Mouse (Mus musculus) limb, embryonic 12.5 days (tissue): ENCODE measurements around the gene Pigs. TPM values are rescaled to one million over a fixed set of nuclear protein-coding genes. Genes with fewer than 3 reads are reported as not detected.
A peak's percentile ranks its signal among the peaks of the same experiment; 100 is the strongest.

ENCODE experiments used
- ATAC-seq: fragments of 200-750 bp; cut with Nextera tagmentation; 2 replicates; pipeline ENCODE4 v1.8.0; 2017; ENCODE audit warnings: low read depth, moderate TSS enrichment; ENCODE audit not compliant: insufficient number of reproducible peaks, insufficient read depth, low FRiP score, low TSS enrichment
- H3K27ac ChIP-seq: fragments of 300-500 bp; sonication (generic); 2 replicates; pipeline ENCODE4 v1.5.1; 2016; ENCODE audit warnings: mild to moderate bottlenecking, moderate library complexity
- H3K27me3 ChIP-seq: fragments of 300-500 bp; sonication (generic); 2 replicates; pipeline ENCODE4 v1.6.1; 2016; ENCODE audit warnings: mild to moderate bottlenecking, moderate library complexity
- H3K36me3 ChIP-seq: fragments of 300-500 bp; sonication (generic); 2 replicates; pipeline ENCODE4 v1.6.1; 2016; ENCODE audit warnings: mild to moderate bottlenecking, moderate library complexity
- H3K4me1 ChIP-seq: fragments of 300-500 bp; sonication (generic); replicated peaks from 2 replicates; pipeline ENCODE4 v1.6.1; 2016
- H3K4me2 ChIP-seq: fragments of 300-500 bp; sonication (generic); 2 replicates; pipeline ENCODE4 v1.6.1; 2016; ENCODE audit warnings: mild to moderate bottlenecking, moderate library complexity
- H3K4me3 ChIP-seq: fragments of 300-500 bp; sonication (generic); replicated peaks from 2 replicates; pipeline ENCODE4 v1.5.1; 2016; ENCODE audit warnings: mild to moderate bottlenecking
- H3K9ac ChIP-seq: fragments of 300-500 bp; sonication (generic); replicated peaks from 2 replicates; pipeline ENCODE4 v1.6.1; 2016; ENCODE audit warnings: mild to moderate bottlenecking, moderate library complexity
- H3K9me3 ChIP-seq: fragments of 300-500 bp; sonication (generic); 2 replicates; pipeline ENCODE4 v1.6.1; 2016; ENCODE audit warnings: mild to moderate bottlenecking, moderate library complexity
- WGBS: fragments of 180-500 bp; shearing (Covaris S2); methylation state at CpG from one replicate; pipeline ENCODE4 v1.1.7; 2016; 5-methylcytosine and 5-hydroxymethylcytosine counted together
- polyA plus RNA-seq: library from polyadenylated mRNA; unstranded; fragments of >200 nt; fragmentation: Nextera tagmentation; extraction: Ambion mirVana; gene quantifications from 2 replicates; pipeline ENCODE4 v1.2.1, GENCODE M21; 2016

The Pigs gene
- 68.8 and 72.5 TPM in 2 replicates for polyA plus RNA-seq

GRCm38 (mm10) chr11:78327634-78328511, at the start of gene Pigs:
TSS of gene Pigs (plus strand) at chr11:78328415.
- peak within 1 kb of the TSS; percentile 89 for H3K4me2 ChIP-seq
- no peaks in the 10 kb centered on the region for H3K9me3 ChIP-seq
- peak; percentile 95 for ATAC-seq
- 14% methylated on average over 37 of the region's 37 CpGs for WGBS
- H3K4me3 ChIP-seq = peak within 1 kb of the TSS; percentile 89
- no peaks in the 10 kb centered on the region for H3K27me3 ChIP-seq
- peak within 1 kb of the TSS; percentile 81 for H3K9ac ChIP-seq
- H3K36me3 ChIP-seq = peaks cover 18% of the 10 kb centered on the region
- peaks cover 18% of the 10 kb centered on the region for H3K4me1 ChIP-seq
- no peak within 1 kb of the TSS for H3K27ac ChIP-seq

GRCm38 (mm10) chr11:78278853-78279252, 49.4 kb upstream of the Pigs start:
- H3K4me3 ChIP-seq = no peak overlapping the region
- peaks cover 100% of the 10 kb centered on the region for H3K36me3 ChIP-seq
- H3K9ac ChIP-seq = no peak overlapping the region
- H3K27ac ChIP-seq = no peak overlapping the region
- 85% methylated on average over 7 of the region's 7 CpGs for WGBS
- no peaks in the 10 kb centered on the region for H3K4me1 ChIP-seq
- ATAC-seq = no peak
- H3K4me2 ChIP-seq = no peak overlapping the region
- no peaks in the 10 kb centered on the region for H3K27me3 ChIP-seq
- no peaks in the 10 kb centered on the region for H3K9me3 ChIP-seq

- WGBS = 95% methylated on average over 4 of the region's 4 CpGs
- Histone ChIP-seq H3K4me1 (no peaks in the 10 kb centered on the region), H3K9ac (no peak overlapping the region), H3K27ac (no peak overlapping the region), H3K4me2 (no peak overlapping the region), H3K27me3 (no peaks in the 10 kb centered on the region), H3K36me3 (peaks cover 100% of the 10 kb centered on the region), H3K4me3 (no peak overlapping the region), H3K9me3 (no peaks in the 10 kb centered on the region)
- no peak for ATAC-seq
These were observed 48.6 kb upstream of the Pigs start for GRCm38 (mm10) chr11:78279586-78279985.

- no peak overlapping the region for H3K4me3 ChIP-seq
- no peak overlapping the region for H3K9ac ChIP-seq
- no peaks in the 10 kb centered on the region for H3K9me3 ChIP-seq
- no peaks in the 10 kb centered on the region for H3K27me3 ChIP-seq
- 92% methylated on average over 7 of the region's 7 CpGs for WGBS
- no peak overlapping the region for H3K27ac ChIP-seq
- no peak overlapping the region for H3K4me2 ChIP-seq
- H3K4me1 ChIP-seq = no peaks in the 10 kb centered on the region
- ATAC-seq = no peak
- H3K36me3 ChIP-seq = peaks cover 92% of the 10 kb centered on the region
These were observed 39.0 kb upstream of the Pigs start for GRCm38 (mm10) chr11:78289146-78289763.

- Histone ChIP-seq H3K4me1 (no peaks in the 10 kb centered on the region), H3K27me3 (no peaks in the 10 kb centered on the region), H3K9me3 (no peaks in the 10 kb centered on the region), H3K36me3 (peaks cover 78% of the 10 kb centered on the region), H3K27ac (no peak within 1 kb of the TSS), H3K4me2 (no peak within 1 kb of the TSS), H3K4me3 (no peak within 1 kb of the TSS), H3K9ac (no peak within 1 kb of the TSS)
- ATAC-seq = no peak
- 86% methylated on average over 4 of the region's 4 CpGs for WGBS
These were observed 37.6 kb upstream of the Pigs start, which contains the start of gene BC030499 for GRCm38 (mm10) chr11:78290654-78291053. TSS of gene BC030499 (plus strand) at chr11:78290841.

GRCm38 (mm10) chr11:78294585-78294984, 33.6 kb upstream of the Pigs start:
- Histone ChIP-seq H3K27ac (no peak overlapping the region), H3K27me3 (no peaks in the 10 kb centered on the region), H3K9me3 (no peaks in the 10 kb centered on the region), H3K4me2 (no peak overlapping the region), H3K36me3 (peaks cover 40% of the 10 kb centered on the region), H3K9ac (no peak overlapping the region), H3K4me3 (no peak overlapping the region), H3K4me1 (no peaks in the 10 kb centered on the region)
- 91% methylated on average over 6 of the region's 6 CpGs for WGBS
- no peak for ATAC-seq

- Histone ChIP-seq H3K27ac (peak overlapping the region; percentile 87), H3K27me3 (no peaks in the 10 kb centered on the region), H3K9ac (peak overlapping the region; percentile 74; the same call in 1 of the 2 replicates), H3K4me3 (peak overlapping the region; percentile 81), H3K36me3 (peaks cover 28% of the 10 kb centered on the region), H3K4me2 (peak overlapping the region; percentile 77), H3K9me3 (no peaks in the 10 kb centered on the region), H3K4me1 (peaks cover 5% of the 10 kb centered on the region)
- no peak for ATAC-seq
- WGBS = 63% methylated on average over 7 of the region's 7 CpGs
These were observed 27.3 kb upstream of the Pigs start for GRCm38 (mm10) chr11:78300917-78301316.

- Histone ChIP-seq H3K27me3 (no peaks in the 10 kb centered on the region), H3K4me1 (peaks cover 9% of the 10 kb centered on the region), H3K4me3 (peak within 1 kb of the TSS; percentile 81), H3K9me3 (no peaks in the 10 kb centered on the region), H3K36me3 (peaks cover 33% of the 10 kb centered on the region), H3K27ac (peak within 1 kb of the TSS; percentile 87), H3K9ac (peak within 1 kb of the TSS; percentile 74), H3K4me2 (peak within 1 kb of the TSS; percentile 77)
- under 1% methylated on average over 49 of the region's 49 CpGs for WGBS
- peak; percentile 97 for ATAC-seq
These were observed 26.7 kb upstream of the Pigs start, which contains the start of gene Spag5 for GRCm38 (mm10) chr11:78301357-78302084. TSS of gene Spag5 (plus strand) at chr11:78301529.

- no peak for ATAC-seq
- Histone ChIP-seq H3K27ac (no peak overlapping the region), H3K27me3 (no peaks in the 10 kb centered on the region), H3K9me3 (no peaks in the 10 kb centered on the region), H3K4me2 (no peak overlapping the region), H3K4me3 (no peak overlapping the region), H3K4me1 (peaks cover 13% of the 10 kb centered on the region), H3K36me3 (peaks cover 64% of the 10 kb centered on the region), H3K9ac (no peak overlapping the region)
- WGBS = 94% methylated on average over 4 of the region's 4 CpGs
These were observed 22.9 kb upstream of the Pigs start for GRCm38 (mm10) chr11:78305272-78305671.

- H3K4me3 ChIP-seq = no peak overlapping the region
These were observed 17.2 kb upstream of the Pigs start for GRCm38 (mm10) chr11:78310861-78311511.

More at GRCm38 (mm10) chr11:78310861-78311511, 17.2 kb upstream of the Pigs start:
- no peak overlapping the region for H3K9ac ChIP-seq
- H3K36me3 ChIP-seq = peaks cover 90% of the 10 kb centered on the region
- H3K9me3 ChIP-seq = no peaks in the 10 kb centered on the region
- H3K4me1 ChIP-seq = 0 out of 2 replicates have a peak, but pooled peaks cover 8% of the 10 kb centered on the region
- H3K27ac ChIP-seq = no peak overlapping the region
- WGBS = 88% methylated on average over 8 of the region's 8 CpGs
- no peaks in the 10 kb centered on the region for H3K27me3 ChIP-seq
- ATAC-seq = no peak
- H3K4me2 ChIP-seq = no peak overlapping the region
